Mouse (Mus musculus) cerebellum, adult 2 months (tissue): ENCODE results near the gene Slc22a15.

Experiments used
- CTCF ChIP-seq: fragments of 200-500 bp; IDR thresholded peaks from 2 replicates; pipeline ENCODE4 v1.5.1; 2011; ENCODE audit warnings: low read depth, mild to moderate bottlenecking, control low read depth, low read length, moderate library complexity, borderline replicate concordance; ENCODE audit not compliant: insufficient read depth
- POLR2A ChIP-seq: fragments of 200-500 bp; IDR thresholded peaks from 2 replicates; pipeline ENCODE4 v1.6.1; 2011; ENCODE audit warnings: low read length, control low read depth, borderline replicate concordance; ENCODE audit not compliant: insufficient read depth

DNA sequence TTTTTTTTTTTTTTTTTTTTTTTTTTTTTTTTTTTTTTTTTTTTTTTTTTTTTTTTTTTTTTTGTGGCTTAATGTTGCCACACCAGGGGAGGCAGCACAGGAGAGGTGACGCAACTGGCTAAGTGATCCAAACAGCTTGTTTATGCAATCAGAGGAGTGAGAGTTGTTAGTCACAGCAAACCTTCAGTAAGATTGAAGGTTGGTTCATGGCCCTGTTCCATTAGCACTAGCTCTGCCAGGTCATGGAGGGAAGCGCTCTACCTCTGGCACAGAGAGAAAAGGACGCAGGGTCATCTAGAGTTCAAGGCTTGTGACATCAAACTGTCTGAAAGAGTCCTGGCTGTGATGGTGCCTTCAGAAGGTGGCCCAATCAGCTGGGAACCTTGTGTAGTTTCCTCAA, 24.3 kb upstream of the Slc22a15 start:
- TF ChIP-seq POLR2A, result no peak
- TF ChIP-seq CTCF, result no peak
